Mouse (Mus musculus) liver, embryonic 16.5 days (tissue): ENCODE measurements around the gene Vmn1r21. TPM values are rescaled to one million over a fixed set of nuclear protein-coding genes. Genes with fewer than 3 reads are reported as not detected.

Experiments
- polyA plus RNA-seq: library from polyadenylated mRNA; unstranded; fragments of >200 nt; fragmentation: Nextera tagmentation; extraction: Ambion mirVana; gene quantifications from 2 replicates; pipeline ENCODE4 v1.2.1, GENCODE M21; 2015

Gene Vmn1r21
- polyA plus RNA-seq, 1 experiment from 2014 or later, result not detected

Other genes with a start within 250 kb of the Vmn1r21 start
- 7.0 and 7.3 TPM in 2 replicates for gene Pyurf, start 158.3 kb downstream of the Vmn1r21 start, polyA plus RNA-seq
- gene Lancl2, start 147.8 kb downstream of the Vmn1r21 start, polyA plus RNA-seq, result 11.7 and 12.6 TPM in 2 replicates
- gene Vopp1, start 25.2 kb downstream of the Vmn1r21 start, polyA plus RNA-seq, result 58.2 and 62.5 TPM in 2 replicates
- not detected in 2 replicates for gene Vmn1r22, start 57.7 kb upstream of the Vmn1r21 start, polyA plus RNA-seq
- not detected in 2 replicates for gene Vmn1r23, start 76.5 kb upstream of the Vmn1r21 start, polyA plus RNA-seq
- not detected in 2 replicates for gene Vmn1r24, start 111.2 kb upstream of the Vmn1r21 start, polyA plus RNA-seq
- gene Vmn1r25, start 130.5 kb upstream of the Vmn1r21 start, polyA plus RNA-seq, result not detected in 2 replicates
- not detected in 2 replicates for gene Vmn1r26, start 164.8 kb upstream of the Vmn1r21 start, polyA plus RNA-seq